Mouse (Mus musculus) CH12.LX (cell line): ENCODE measurements around the gene Ears2.

Source experiments
- CTCF ChIP-seq, 2 experiments: IDR thresholded peaks in 1 of 2; conservative IDR thresholded peaks in 1 of 2; 2 replicates each; pipeline ENCODE4 v1.5.1; 2011 to 2012; ENCODE audit warnings: low read depth in 2 of 2, low read length in 2 of 2, improper control_type of control experiment in 1 of 2, inconsistent platforms in 1 of 2, mild to moderate bottlenecking in 1 of 2, moderate library complexity in 1 of 2
- E2F4 ChIP-seq: IDR thresholded peaks from 2 replicates; pipeline ENCODE4 v1.6.1; 2011; ENCODE audit warnings: low read depth, low read length, improper control_type of control experiment; ENCODE audit not compliant: insufficient replicate concordance
- EP300 ChIP-seq: IDR thresholded peaks from 2 replicates; pipeline ENCODE4 v1.6.1; 2011; ENCODE audit warnings: low read length, improper control_type of control experiment
- JUND ChIP-seq: conservative IDR thresholded peaks from 2 replicates; pipeline ENCODE4 v1.6.1; 2011; ENCODE audit warnings: low read depth, low read length, improper control_type of control experiment
- MAX ChIP-seq: IDR thresholded peaks from 2 replicates; pipeline ENCODE4 v1.6.1; 2011; ENCODE audit warnings: low read length, improper control_type of control experiment
- POLR2A ChIP-seq: IDR thresholded peaks from 2 replicates; pipeline ENCODE4 v1.6.1; 2011; ENCODE audit warnings: low read depth, mild to moderate bottlenecking, improper control_type of control experiment, low read length
- POLR2AphosphoS2 ChIP-seq: IDR thresholded peaks from 2 replicates; pipeline ENCODE4 v1.6.1; 2011; ENCODE audit warnings: low read depth, low read length, improper control_type of control experiment
- SMC3 ChIP-seq: IDR thresholded peaks from 2 replicates; pipeline ENCODE4 v1.6.1; 2011; ENCODE audit warnings: low read depth, low read length, improper control_type of control experiment

- TF ChIP-seq E2F4 (no peak), CTCF (conservative IDR thresholded peaks at IDR 0.05 in 1 of 2, IDR thresholded peaks at IDR 0.05 in 1 of 2; ENCODE audit: low read depth in 2 of 2, low read length in 2 of 2) (peak in 1 of 2 experiments; percentile 27; a peak in 2 of 4 replicates), POLR2AphosphoS2 (no peak), JUND (no peak), POLR2A (no peak), EP300 (no peak), MAX (no peak), SMC3 (no peak)
Measured at GRCm38 (mm10) chr7:122067517-122068381, 686 bp upstream of the Ears2 start.
